Mouse (Mus musculus): ENCODE data around the gene Abcb4. TPM values are rescaled to one million over a fixed set of nuclear protein-coding genes. Genes with fewer than 3 reads are reported as not detected.
A peak's percentile ranks its signal among the peaks of the same experiment; 100 is the strongest.
"Not testable (repeated sequence)": the region's sequence is repeated elsewhere in the genome, so short reads cannot be mapped to it uniquely, and the experiment has no call there.

Abcb4 gene
- total RNA-seq, 1 experiment from 2014 or later, result 1.3 TPM

DNA sequence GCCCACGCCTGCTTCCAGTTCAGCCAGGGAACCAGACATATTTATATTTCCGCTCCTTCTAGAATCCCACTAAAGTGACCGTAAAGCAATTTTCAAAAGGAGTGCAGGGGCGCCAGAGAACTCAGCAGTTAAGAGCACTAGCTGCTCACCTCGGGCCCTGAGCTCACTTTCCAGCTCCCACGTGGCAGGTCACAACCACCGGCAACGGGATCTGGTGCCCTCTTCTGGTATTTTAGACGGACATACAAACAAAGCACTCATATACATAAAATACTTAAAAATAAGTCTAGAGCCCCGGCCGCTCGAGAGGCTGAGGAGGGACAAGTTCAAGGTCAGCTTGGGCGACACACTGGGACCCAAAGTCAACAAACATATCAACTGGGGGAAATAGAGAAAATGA, 97.0 kb downstream of the Abcb4 start:
- ATAC-seq (replicated peaks; ENCODE audit: insufficient number of reproducible peaks, low FRiP score, low TSS enrichment, poor library complexity, severe bottlenecking), result no peak

DNA sequence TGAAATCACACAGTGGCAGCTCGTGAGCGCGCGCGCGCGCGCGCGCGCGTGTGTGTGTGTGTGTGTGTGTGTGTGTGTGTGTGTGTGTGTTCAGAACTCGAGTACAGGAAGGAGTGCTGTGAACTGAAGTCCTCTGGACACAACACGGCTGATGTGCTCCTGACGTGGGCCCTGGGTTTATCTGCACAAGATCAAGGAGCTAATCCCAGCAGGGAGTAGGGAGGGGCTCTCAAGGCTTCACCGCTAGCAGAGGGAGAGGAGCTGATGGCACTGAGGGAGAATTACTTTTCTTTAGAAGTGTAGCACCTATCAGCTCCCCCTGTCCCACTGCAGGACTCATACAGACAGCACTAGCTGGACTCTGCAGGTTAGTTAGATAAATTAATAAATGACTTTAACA, 98.1 kb downstream of the Abcb4 start:
- ATAC-seq (replicated peaks; ENCODE audit: insufficient number of reproducible peaks, low FRiP score, low TSS enrichment, poor library complexity, severe bottlenecking), result no peak

DNA sequence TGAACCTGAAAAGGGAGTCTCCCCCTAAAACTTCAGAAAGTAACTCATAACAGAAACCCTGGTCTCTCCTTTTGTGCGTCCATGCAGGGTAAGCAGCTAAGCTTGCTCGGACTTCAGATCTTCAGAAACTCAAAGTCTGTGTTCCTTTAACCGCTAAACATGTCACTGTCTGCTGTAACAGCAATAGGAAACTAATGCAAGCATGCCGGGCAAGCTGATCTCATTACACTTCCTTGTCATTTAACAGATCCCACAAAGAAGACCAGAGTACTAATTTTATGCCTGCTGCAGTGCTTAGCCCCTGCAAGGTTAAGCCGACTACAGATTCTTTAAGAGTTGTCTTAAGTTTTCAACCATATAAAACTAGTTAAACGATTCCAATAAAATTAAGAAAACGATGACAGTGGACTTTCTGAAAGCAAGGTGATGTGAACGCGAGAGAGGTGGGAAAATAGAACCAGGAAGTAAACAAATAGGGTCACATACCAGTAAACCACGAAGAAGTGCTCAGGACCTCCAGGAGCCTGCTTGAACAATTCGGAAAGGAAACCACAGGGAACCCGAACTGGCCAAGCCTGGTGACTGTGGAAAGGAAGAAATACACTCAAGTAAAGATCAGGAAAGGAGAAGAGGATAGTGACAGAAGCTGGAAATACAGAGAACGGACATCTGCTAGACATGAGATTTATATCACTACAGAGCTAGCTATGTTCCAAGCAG, 102.6 kb downstream of the Abcb4 start:
- ATAC-seq (replicated peaks; ENCODE audit: insufficient number of reproducible peaks, low FRiP score, low TSS enrichment, poor library complexity, severe bottlenecking), result no peak

DNA sequence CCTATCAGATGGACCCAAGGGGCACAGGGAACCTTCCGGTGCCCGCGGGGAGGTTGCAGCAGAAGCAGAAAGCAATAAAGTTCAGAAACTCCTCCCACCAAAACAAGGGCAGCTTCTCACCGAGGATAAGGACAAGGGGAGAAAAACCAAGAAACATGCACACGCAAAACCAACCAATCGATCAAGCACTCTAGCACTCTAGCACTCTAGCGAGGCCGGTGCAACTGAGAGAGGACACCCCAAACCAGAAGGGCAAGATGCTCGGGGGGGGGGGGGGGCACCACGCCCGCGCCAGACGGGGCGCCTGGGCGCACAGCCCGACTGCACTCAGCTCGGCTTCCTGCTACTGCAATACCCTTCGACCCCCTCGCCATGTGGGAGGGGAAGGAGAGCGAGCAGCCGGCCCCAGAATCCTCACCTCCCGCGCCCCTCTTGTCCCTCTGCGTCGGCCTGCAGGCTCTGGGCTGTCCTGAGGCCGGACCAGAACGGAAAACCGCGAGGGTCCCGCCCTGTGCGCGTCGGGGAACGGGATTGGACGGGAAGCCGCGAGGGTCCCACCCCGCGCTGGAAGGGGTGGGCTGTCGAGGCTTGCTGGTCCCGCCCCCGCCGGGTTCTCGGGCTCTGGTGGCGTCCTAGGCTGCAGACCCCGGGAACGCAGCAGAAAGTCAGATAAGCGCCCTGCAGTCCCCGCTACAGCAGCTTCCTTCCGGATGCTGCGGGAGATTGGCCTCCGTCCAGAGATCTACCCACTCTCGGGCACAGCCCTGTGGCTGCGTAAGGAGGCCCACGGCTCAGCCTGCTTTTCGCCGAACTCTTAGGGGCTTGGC, 103.4 kb downstream of the Abcb4 start, which contains the start of gene Crot:
Gene Crot (minus strand): TSS at position 639 of the 827 bp plus-strand sequence.
- ATAC-seq (replicated peaks; ENCODE audit: insufficient number of reproducible peaks, low FRiP score, low TSS enrichment, poor library complexity, severe bottlenecking), result peak; percentile 87

DNA sequence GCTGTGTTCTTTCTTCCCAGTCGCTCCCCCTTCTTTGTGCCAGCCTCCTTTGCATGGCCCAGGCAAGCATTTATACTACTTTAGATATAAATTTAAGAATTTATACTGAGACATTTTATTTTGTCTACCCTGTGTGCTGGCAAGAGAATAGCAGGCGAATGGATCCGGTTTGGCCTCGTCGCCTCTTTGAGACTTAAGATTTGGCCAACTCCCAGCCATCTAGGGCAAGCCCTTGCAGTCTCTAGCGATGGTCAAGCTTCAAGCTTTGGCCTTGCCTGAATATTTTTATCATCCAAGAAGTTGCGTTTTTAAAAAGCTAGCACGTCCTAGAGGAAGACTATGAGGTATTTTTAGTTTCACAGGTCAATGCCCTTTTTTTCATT, 104.0 kb downstream of the Abcb4 start:
- ATAC-seq (replicated peaks; ENCODE audit: insufficient number of reproducible peaks, low FRiP score, low TSS enrichment, poor library complexity, severe bottlenecking), result no peak

DNA sequence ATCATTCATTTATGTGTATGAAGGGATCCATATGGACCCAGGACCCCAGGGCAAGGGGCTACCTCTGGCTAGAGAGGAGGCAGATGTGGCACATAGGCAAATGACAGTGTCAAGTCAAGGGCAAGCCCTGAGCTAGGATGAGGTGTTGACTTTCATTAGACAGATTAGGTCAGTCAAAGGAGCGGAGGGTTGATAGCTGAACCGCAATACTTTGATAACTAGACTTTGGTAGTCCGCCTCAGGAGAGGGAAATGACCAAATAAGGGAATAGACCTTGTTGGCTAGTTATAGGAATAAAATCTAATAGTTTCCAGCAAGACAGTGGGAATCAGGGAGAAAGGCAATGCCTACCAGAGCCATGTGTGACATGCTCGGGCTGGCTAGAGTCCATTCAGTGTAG, 105.6 kb downstream of the Abcb4 start:
- ATAC-seq (replicated peaks; ENCODE audit: insufficient number of reproducible peaks, low FRiP score, low TSS enrichment, poor library complexity, severe bottlenecking), result no peak

DNA sequence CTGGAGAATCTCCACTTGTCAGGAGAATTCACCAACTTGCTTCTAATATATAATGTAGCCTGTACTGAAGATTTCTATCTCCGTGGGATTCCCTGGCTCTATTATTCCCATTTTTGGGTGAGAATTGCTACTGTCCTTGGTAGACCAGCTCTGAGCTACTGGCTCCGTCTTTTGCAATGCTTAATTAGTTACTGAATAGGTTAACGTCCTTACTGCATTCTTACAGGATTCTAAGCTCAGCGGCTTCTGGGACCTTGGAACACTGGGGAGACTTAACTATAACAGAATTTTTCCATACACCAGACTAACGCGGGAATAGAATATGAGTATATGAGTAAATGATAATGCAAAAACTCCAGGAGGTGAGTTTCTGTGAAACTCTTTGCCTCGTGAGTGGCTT, 106.5 kb downstream of the Abcb4 start:
- not testable (repeated sequence) for ATAC-seq (replicated peaks; ENCODE audit: insufficient number of reproducible peaks, low FRiP score, low TSS enrichment, poor library complexity, severe bottlenecking)

DNA sequence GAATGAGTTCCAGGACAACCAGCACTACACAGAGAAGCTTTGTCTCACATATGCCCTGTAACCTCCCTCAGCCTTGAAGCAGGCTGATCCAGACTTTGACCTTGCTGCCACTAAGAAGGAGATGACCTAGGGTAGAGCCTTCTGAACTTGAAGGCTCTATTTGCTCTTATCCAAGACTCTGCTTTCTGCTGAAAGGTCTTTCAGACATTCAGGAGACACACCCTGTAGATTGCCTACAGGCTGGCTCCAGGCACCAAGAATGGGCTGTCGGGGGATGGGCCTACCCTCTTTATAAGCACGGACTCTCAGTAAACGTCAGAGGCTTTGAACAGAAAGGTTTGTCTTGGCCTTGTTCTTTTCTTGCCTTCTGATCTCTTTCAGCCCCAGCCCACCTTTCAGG, 113.1 kb downstream of the Abcb4 start:
- not testable (repeated sequence) for ATAC-seq (replicated peaks; ENCODE audit: insufficient number of reproducible peaks, low FRiP score, low TSS enrichment, poor library complexity, severe bottlenecking)

Other genes starting within 250 kb of the Abcb4 start
- gene Abcb1a, start 233.6 kb upstream of the Abcb4 start, total RNA-seq (2017), result 13.2 to 35.8 TPM (median 14.2 TPM) in 3 replicates
- gene Abcb1b, start 95.6 kb upstream of the Abcb4 start, total RNA-seq (2017), result 7.8 to 26.7 TPM (median 14.4 TPM) in 3 replicates
- 63.7 to 79.6 TPM (median 66.8 TPM) in 3 replicates for gene Crot, start 103.6 kb downstream of the Abcb4 start, total RNA-seq (2017)
- 93.7 to 108 TPM (median 100 TPM) in 3 replicates for gene Tmem243, start 207.0 kb downstream of the Abcb4 start, total RNA-seq (2017)

Data from monocyte, adult 5-6 weeks (primary cell).